Mouse (Mus musculus) liver, adult 2 months (tissue): ENCODE data around the gene Fgfr4.

Source experiments
- CTCF ChIP-seq: fragments of 200-500 bp; IDR thresholded peaks from 2 replicates; pipeline ENCODE4 v1.5.1; 2011; ENCODE audit warnings: low read depth, low read length, control low read depth
- POLR2A ChIP-seq: fragments of 200-500 bp; IDR thresholded peaks from 2 replicates; pipeline ENCODE4 v1.6.1; 2011; ENCODE audit warnings: low read length, control low read depth; ENCODE audit not compliant: insufficient read depth; ENCODE audit errors: extremely low read depth

GRCm38 (mm10) chr13:55178556-55178955, 26.1 kb downstream of the Fgfr4 start:
- TF ChIP-seq CTCF (peak; percentile 71), POLR2A (no peak)
